Mouse (Mus musculus) c-Kit-positive CD71-positive TER-119-positive erythroid progenitor cells, embryonic 14.5 days (primary cell): ENCODE results near the gene Hmga2.

Source experiments
- DNase-seq: peaks from one replicate; pipeline ENCODE4 v3.0.0-alpha.2; 2013; ENCODE audit warnings: low spot score

Hmga2 gene

GRCm38 (mm10) chr10:120423256-120423655 lies 53.0 kb downstream of the Hmga2 start:
- DNase-seq: no peak

DNA sequence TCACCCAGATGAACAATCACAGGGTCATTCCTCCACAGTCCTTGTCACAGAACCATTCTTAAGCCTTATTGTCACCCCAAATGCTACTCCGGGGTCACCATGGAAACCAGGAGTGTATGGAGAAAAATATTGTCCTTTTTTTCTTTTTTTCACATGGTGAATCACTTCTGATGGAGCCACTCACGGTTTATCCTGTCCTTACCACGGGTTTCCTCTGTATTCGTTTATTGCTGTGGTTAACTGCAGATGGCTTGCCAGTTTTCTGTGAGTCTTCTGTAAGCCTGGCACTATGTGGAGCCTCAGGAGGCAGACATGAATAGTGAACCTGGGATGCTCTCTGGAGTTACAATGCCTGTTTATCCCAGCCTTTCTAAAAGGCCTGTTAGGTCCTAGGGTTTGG lies 53.4 kb downstream of the Hmga2 start:
- peak; percentile 1 for DNase-seq

DNA sequence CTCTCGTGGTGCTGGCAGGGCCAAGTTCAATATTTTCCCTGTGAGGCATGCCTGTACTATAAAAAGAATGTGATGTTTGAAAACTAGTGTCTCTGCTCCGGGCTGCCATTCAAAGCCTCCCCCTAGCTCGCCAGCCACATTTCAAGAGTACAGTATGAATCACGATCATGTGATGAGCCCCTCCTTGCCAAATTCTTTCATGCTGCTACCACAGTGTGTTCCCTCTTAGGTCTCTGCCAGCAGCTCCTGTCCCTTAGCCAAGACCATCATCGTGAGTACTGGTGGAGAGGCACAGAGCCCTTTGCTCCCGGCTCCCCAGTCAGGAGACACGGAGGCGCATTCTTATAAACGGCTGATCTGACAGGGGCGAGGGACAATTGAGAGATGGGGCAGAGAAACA lies 54.2 kb downstream of the Hmga2 start:
- no peak for DNase-seq

GRCm38 (mm10) chr10:120420971-120421629 lies 55.2 kb downstream of the Hmga2 start:
- DNase-seq: no peak

GRCm38 (mm10) chr10:120418738-120419523 lies 57.3 kb downstream of the Hmga2 start:
- DNase-seq: no peak

DNA sequence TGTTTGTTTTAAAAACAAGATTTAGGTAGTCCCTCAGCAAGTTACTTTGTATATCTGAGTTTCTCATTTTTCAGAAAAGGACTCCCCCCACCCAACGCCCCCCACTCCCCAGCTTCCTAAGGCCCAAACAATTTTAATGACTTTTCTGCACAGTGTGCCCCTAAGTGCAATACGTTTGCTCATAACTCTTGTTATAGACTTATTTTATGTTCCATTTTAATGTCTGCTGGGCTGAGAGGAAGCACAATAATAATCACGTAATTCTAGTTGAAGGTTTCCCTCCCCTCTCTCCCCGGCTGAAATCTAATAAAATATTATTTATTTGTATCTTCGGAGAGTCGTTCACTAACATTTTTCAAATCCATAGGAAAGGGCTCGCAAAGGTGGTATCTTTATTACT lies 58.1 kb downstream of the Hmga2 start:
- DNase-seq: no peak

GRCm38 (mm10) chr10:120417488-120418118 lies 58.7 kb downstream of the Hmga2 start:
- DNase-seq: no peak

DNA sequence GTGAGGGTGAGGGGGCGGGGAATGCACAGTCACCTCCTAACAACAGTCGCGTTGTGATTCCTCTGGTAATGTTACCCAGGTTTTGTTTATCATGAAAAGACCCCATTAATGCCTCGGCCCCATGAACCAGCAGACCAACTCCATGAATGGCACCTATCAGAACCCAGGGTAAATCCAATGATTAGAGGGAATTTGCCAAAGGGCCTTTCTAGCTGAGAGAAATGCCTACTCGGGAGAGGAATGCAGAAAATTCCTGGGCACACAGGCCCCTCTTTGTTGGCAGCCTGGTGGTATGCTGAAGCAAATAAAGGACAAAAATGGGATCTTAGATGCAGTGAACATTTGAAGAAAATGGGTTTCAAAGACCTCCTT lies 59.2 kb downstream of the Hmga2 start:
- no peak for DNase-seq

GRCm38 (mm10) chr10:120416628-120417027 lies 59.6 kb downstream of the Hmga2 start:
- DNase-seq: no peak

DNA sequence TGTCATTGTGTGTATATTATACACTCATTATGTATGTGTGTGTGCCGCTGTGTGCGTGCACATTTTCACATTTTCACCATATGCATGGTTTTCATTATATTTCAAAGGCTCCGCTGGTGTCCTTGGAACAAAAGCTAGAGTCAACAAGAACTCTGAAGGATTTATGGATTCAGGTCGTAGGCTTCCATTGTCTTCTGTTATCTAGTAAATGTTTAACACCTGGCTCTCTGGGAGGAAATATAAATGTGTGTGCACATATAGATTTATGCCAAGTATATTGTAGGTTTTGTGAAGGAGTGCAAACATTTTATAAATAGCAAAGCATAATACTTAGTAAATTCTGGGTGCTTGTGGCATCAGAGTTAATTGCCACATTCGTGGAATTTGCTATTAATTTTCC lies 64.1 kb downstream of the Hmga2 start:
- DNase-seq: no peak

- no peak for DNase-seq
Measured at GRCm38 (mm10) chr10:120410958-120411357, 65.3 kb downstream of the Hmga2 start.

DNA sequence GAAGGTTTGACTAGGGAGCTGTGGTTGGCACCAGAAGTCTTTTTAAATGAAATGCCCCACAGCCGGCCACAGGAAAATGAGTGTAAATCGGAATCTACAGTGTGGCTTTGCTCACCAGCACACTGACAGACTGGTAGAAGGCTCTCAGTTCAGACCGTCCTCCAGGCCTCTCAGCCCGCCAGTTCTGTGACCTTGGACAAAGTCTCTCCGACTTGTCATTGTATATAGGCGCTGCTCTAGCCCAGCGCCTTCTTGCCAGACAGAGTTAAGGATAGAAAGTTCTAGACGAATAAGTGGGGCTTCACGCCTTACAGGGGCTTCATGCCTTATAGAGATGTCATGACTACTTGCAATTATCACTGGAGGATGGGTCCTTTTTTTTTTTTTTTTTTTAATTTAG lies 67.1 kb downstream of the Hmga2 start:
- DNase-seq: no peak

DNA sequence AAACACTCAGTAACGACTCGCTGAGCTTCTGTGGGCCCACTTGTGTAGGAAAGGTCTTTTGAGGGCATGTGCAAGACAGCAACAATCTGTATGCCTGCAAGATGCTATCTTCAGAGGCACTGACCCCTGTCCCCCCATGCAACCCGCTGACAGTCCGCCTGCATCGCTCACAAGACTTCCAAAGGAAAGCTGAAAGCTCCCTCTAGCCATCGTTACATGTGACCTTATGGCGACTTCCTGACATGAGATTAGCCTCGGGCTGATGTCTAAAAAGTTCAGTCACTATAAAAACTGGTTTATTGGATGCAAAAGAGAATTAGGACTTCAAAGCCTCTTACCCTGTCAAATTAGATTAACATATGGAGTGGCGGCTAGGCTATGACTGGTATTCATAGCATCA lies 69.0 kb downstream of the Hmga2 start:
- no peak for DNase-seq

DNA sequence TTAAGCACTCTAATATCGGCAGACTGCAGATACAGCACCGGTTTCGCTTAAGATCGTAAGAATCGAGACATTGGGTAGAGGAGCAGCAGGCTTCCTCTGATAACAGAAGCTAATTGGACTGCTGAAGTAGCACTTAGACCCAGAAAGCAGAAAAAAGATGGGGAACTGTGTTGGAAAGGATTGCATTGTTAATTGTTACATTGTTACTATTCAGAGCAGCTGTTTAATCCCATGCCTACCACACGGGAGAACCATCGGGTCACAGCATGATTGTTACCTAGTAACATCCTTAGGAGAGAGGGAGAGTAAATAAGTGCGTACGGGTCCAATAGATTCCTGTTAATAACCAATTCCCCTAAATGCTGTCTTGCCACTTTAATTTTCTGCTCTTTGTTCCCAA lies 70.2 kb downstream of the Hmga2 start:
- no peak for DNase-seq

DNA sequence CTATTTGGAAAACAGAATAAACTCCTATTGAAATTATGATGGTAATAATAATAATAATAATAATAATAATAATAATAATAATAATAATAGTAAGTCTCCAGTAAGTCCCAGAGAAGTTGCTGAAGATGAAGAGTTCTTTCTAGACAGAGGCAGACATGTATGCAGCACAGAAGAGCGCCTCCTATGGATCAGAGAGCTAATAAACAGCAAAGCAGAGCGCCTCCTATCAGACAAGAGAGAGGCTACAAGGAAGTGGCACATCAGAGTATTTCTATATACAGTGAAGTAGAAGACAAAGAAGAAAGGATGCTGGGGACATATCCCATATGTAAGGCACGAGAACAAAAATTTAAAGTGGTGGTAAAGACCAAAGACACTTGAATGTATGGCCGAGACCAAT lies 70.9 kb downstream of the Hmga2 start:
- no peak for DNase-seq

DNA sequence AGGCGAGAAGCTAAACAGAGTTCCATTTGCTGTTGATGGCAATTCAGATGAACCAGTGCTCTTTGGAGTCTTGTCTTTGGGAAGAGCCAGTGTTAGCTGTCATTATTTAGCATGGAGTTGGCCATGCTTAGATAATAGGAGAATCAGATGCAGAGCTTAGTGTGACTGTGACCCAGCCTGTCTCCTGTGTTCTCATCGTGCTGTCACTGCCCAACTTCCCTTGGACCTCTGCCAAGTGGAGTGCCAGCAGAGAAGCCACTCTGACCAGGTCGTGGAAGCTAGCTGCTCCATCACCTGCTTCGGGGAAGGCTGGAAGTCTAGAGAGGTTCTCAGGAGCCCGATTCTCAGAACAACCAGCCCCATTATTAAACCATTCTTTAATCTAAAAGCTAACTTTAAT lies 73.3 kb downstream of the Hmga2 start:
- DNase-seq: no peak

DNA sequence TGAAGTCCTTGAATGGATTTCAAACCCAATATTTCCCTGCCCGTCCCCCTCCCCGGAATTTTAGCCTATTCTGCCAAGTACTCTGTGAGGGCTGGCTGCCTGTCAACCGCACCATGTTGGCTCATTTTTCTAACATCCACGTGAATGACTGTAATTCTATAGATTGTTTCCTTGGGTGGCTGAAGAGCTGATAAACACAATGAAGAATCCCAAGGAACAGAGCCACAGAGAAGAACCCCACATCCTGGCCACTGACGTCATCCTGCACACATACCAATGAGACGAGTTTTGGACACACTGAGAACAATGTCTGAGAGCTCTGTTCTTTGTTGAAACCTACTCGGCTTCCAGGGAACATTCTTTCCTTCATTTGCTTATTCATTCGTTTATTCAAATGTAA lies 74.5 kb downstream of the Hmga2 start:
- DNase-seq: no peak

- no peak for DNase-seq
Measured at GRCm38 (mm10) chr10:120399846-120400510, 76.3 kb downstream of the Hmga2 start.

DNA sequence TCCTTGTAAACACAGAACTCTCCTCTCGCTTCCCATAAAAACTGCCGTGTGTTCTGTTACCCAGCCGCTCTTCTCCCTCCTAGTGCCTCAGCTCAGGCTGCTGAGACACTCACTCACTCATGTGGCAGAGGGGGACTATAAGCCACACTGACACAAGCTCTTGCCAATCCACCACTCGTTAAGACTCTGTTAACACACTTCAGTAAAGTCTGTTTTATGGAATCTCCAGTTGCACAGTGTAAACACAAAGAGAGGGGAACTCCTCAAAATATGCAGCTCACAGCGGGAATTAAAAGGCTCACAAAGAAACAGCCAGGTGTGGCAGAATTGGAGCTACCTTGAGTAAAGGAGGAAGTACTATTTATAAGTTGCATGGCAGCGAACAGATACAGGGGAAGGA lies 77.5 kb downstream of the Hmga2 start:
- no peak for DNase-seq

GRCm38 (mm10) chr10:120397211-120397631 lies 79.0 kb downstream of the Hmga2 start:
- no peak for DNase-seq

GRCm38 (mm10) chr10:120395550-120395949 lies 80.7 kb downstream of the Hmga2 start:
- no peak for DNase-seq

- no peak for DNase-seq
Measured at GRCm38 (mm10) chr10:120394740-120395139, 81.5 kb downstream of the Hmga2 start.
